Mouse (Mus musculus): ENCODE results near the gene Blcap. TPM values are rescaled to one million over a fixed set of nuclear protein-coding genes. Genes with fewer than 3 reads are reported as not detected.
A peak's percentile ranks its signal among the peaks of the same experiment; 100 is the strongest.

Gene Blcap
- polyA plus RNA-seq, 1 experiment from 2014 or later, result 13.4 TPM

DNA sequence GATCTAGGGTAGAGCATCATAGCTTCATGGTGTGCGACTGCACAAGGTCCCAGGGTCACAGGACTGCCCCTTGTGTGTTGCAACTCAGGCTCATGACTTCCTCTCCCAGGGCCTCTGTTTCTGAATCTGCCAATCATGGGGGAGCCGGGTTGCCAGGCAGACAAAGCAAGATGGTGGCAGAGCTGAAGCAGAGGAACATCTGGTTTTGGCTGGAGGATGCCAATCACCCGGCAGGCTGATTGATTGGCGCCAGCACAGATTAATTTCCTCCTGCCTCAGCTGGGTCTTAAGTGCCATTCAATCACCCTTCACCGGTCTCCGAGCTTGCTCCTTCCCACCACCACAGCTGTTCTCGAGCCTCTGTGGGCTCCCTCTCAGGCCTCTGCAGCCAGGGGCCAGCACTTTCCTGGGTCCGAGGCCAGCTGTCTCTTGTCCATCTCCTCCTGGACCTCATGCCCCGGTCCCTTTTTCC is 57.3 kb downstream of the Blcap start:
- H3K4me2 ChIP-seq, result no peak overlapping the region
- no peak overlapping the region for H3K4me3 ChIP-seq
- H3K9ac ChIP-seq, result no peak overlapping the region
- H3K9me3 ChIP-seq (replicated peaks), result no peaks in the 10 kb centered on the region
- 33% methylated on average over 9 of the region's 9 CpGs for WGBS (ENCODE audit: insufficient replicate concordance)
- H3K27me3 ChIP-seq (replicated peaks), result peaks cover 23% of the 10 kb centered on the region; the same call in 1 of the 2 replicates
- no peak overlapping the region for H3K27ac ChIP-seq
- no peaks in the 10 kb centered on the region for H3K4me1 ChIP-seq
- peak; percentile 54; the same call in 1 of the 2 replicates for ATAC-seq
- no peaks in the 10 kb centered on the region for H3K36me3 ChIP-seq

DNA sequence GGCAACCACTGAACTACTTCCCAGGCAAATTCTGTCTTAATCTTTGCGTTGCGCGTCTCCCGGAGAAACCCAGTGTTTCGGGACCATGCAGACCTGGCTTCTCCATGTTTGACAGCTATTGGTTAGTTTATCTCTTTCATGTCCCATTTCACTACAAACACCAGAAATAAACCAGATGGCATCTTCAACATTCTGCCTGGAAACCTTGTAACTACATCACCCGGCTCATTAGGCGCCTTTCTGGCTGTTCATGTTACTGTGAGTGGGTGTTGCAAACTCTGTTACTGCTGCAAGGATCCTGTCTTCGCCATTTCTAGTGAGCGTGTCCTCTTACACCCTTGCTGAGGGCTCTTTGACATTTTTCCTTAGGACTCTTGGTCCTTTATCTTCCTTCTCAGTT is 58.2 kb downstream of the Blcap start:
- ATAC-seq, result no peak
- H3K4me2 ChIP-seq, result no peak overlapping the region
- H3K27ac ChIP-seq, result no peak overlapping the region
- H3K27me3 ChIP-seq (replicated peaks), result peaks cover 27% of the 10 kb centered on the region
- H3K36me3 ChIP-seq, result no peaks in the 10 kb centered on the region
- WGBS (ENCODE audit: insufficient replicate concordance), result 74% methylated on average over 9 of the region's 9 CpGs
- H3K9ac ChIP-seq, result no peak overlapping the region
- no peaks in the 10 kb centered on the region for H3K4me1 ChIP-seq
- H3K4me3 ChIP-seq, result no peak overlapping the region
- no peaks in the 10 kb centered on the region for H3K9me3 ChIP-seq (replicated peaks)

DNA sequence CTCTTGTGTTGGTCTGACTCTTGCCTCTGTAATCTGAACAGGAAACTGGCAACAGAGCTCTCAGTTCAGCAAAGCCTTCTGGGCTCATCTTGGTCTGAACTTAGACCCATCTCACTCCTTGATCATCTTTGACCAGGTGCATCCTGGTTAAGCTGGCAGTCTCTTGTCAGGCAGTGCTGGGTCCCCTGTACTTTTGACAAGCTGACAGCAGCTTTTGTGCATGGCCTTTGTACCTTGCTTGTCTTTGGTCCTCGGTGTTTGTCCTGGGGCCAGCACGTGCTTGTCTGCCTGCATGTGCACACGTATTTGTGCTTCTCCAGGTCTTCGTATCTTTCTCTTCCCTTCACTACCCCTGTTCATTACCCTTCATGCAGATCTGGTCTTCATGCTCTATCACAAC is 61.0 kb downstream of the Blcap start:
- H3K4me2 ChIP-seq, result no peak overlapping the region
- H3K9me3 ChIP-seq (replicated peaks), result no peaks in the 10 kb centered on the region
- H3K4me1 ChIP-seq, result no peaks in the 10 kb centered on the region
- no peak overlapping the region for H3K4me3 ChIP-seq
- ATAC-seq, result no peak
- peaks cover 50% of the 10 kb centered on the region for H3K27me3 ChIP-seq (replicated peaks)
- WGBS (ENCODE audit: insufficient replicate concordance), result 58% methylated on average over 4 of the region's 4 CpGs
- no peaks in the 10 kb centered on the region for H3K36me3 ChIP-seq
- H3K9ac ChIP-seq, result no peak overlapping the region
- H3K27ac ChIP-seq, result no peak overlapping the region

DNA sequence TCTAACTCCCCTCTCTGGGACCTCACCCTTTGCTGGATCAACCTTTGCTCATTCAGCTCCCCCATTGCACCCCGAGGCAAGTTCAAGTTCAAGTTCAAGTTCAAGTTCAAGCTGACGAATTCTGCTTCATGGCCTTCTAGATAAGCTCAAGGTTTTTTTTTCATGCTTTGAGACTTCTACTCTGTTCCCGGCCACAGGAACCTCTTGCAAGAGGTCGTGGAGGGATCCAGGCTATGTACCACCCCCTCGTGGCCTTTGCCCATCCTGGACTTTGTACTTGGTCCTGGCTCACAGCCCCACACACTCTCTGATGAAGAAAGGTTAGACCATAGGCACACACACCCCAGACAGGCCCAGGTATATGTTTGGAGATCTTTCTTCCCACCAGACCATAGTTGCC is 61.9 kb downstream of the Blcap start:
- Histone ChIP-seq H3K9me3 (replicated peaks) (no peaks in the 10 kb centered on the region), H3K9ac (no peak overlapping the region), H3K4me3 (no peak overlapping the region), H3K4me2 (no peak overlapping the region), H3K4me1 (no peaks in the 10 kb centered on the region), H3K36me3 (no peaks in the 10 kb centered on the region), H3K27ac (no peak overlapping the region), H3K27me3 (replicated peaks) (peaks cover 46% of the 10 kb centered on the region)
- no peak for ATAC-seq
- WGBS (ENCODE audit: insufficient replicate concordance), result 53% methylated on average over 5 of the region's 5 CpGs

DNA sequence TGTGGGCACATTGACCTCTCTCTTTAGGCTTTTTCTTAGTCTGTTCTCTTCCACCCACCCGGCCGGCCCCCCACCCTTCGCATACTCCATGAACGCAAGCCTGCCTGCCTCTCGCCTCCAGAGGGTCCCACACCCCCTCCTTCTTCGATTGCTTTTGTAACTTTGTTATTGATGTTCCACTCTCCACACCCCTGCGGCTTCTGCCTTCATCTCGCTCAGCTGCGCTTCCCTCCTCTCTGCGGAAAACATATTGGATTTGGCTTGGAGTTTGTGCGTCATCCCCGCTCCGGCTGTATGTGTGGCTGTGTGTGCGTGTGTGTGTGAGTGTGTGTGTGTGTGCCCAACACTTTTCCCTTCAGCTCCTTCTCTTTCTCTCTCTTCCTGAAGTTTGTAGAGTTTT is 64.3 kb downstream of the Blcap start:
- no peak overlapping the region for H3K9ac ChIP-seq
- no peak for ATAC-seq

More for the DNA sequence above, 64.3 kb downstream of the Blcap start:
- Histone ChIP-seq H3K4me3 (no peak overlapping the region), H3K4me2 (no peak overlapping the region), H3K36me3 (no peaks in the 10 kb centered on the region), H3K4me1 (no peaks in the 10 kb centered on the region), H3K27ac (no peak overlapping the region), H3K27me3 (replicated peaks) (peaks cover 26% of the 10 kb centered on the region; the same call in 1 of the 2 replicates), H3K9me3 (replicated peaks) (no peaks in the 10 kb centered on the region)
- 44% methylated on average over 14 of the region's 14 CpGs for WGBS (ENCODE audit: insufficient replicate concordance)

Small RNA genes within 50 kb of the gene (microRNA-seq; reads per million reads assigned to microRNA genes)
- gene Gm23134, result not detected

Other genes starting within 250 kb of the Blcap start
- not detected in 2 replicates for gene Ghrh, start 223.8 kb downstream of the Blcap start, polyA plus RNA-seq (2016; fragmentation: Nextera tagmentation; extraction: Ambion mirVana)
- 26.6 and 28.0 TPM in 2 replicates for gene Manbal, start 203.7 kb downstream of the Blcap start, polyA plus RNA-seq (2016; fragmentation: Nextera tagmentation; extraction: Ambion mirVana)
- gene Src, start 152.8 kb downstream of the Blcap start, polyA plus RNA-seq (2016; fragmentation: Nextera tagmentation; extraction: Ambion mirVana), result 4.5 TPM in 2 replicates
- gene Nnat, start 11.2 kb downstream of the Blcap start, polyA plus RNA-seq (2016; fragmentation: Nextera tagmentation; extraction: Ambion mirVana), result 79.0 and 80.8 TPM in 2 replicates
- gene Ctnnbl1, start 166.1 kb upstream of the Blcap start, polyA plus RNA-seq (2016; fragmentation: Nextera tagmentation; extraction: Ambion mirVana), result 35.7 and 39.0 TPM in 2 replicates